Mouse (Mus musculus) embryonic facial prominence, embryonic 10.5 days (tissue): ENCODE results near the gene Sparcl1. TPM values are rescaled to one million over a fixed set of nuclear protein-coding genes. Genes with fewer than 3 reads are reported as not detected.
A peak's percentile ranks its signal among the peaks of the same experiment; 100 is the strongest.

Experiments used
- DNase-seq: peaks from one replicate; pipeline ENCODE4 v3.0.0-alpha.2; 2017; ENCODE audit warnings: low spot score
- H3K27ac ChIP-seq: fragments of 300-500 bp; sonication (generic); replicated peaks from 2 replicates; pipeline ENCODE4 v1.5.1; 2016; ENCODE audit warnings: mild to moderate bottlenecking
- H3K27me3 ChIP-seq: fragments of 300-500 bp; sonication (generic); replicated peaks from 2 replicates; pipeline ENCODE4 v1.6.1; 2016; ENCODE audit warnings: low read depth, mild to moderate bottlenecking; ENCODE audit not compliant: poor library complexity, severe bottlenecking
- H3K36me3 ChIP-seq: fragments of 300-500 bp; sonication (generic); replicated peaks from 2 replicates; pipeline ENCODE4 v1.6.1; 2016; ENCODE audit warnings: mild to moderate bottlenecking, moderate library complexity
- H3K4me1 ChIP-seq: fragments of 300-500 bp; sonication (generic); 2 replicates; pipeline ENCODE4 v1.6.1; 2016
- H3K4me3 ChIP-seq: fragments of 300-500 bp; sonication (generic); 2 replicates; pipeline ENCODE4 v1.5.1; 2016; ENCODE audit warnings: mild to moderate bottlenecking, moderate library complexity
- H3K9me3 ChIP-seq: fragments of 300-500 bp; sonication (generic); 2 replicates; pipeline ENCODE4 v1.6.1; 2016; ENCODE audit warnings: mild to moderate bottlenecking
- WGBS: fragments of 180-500 bp; shearing (Covaris S2); methylation state at CpG from one replicate; pipeline ENCODE4 v1.1.7; 2016; 5-methylcytosine and 5-hydroxymethylcytosine counted together
- polyA plus RNA-seq: library from polyadenylated mRNA; unstranded; fragments of >200 nt; fragmentation: Nextera tagmentation; extraction: Ambion mirVana; gene quantifications from 2 replicates; pipeline ENCODE4 v1.2.1, GENCODE M21; 2016

The Sparcl1 gene
- polyA plus RNA-seq, 1 experiment from 2014 or later, result 28.3 TPM

- no peaks in the 10 kb centered on the region for H3K9me3 ChIP-seq
- peak; percentile 76 for DNase-seq
- peak overlapping the region; percentile 46 for H3K4me3 ChIP-seq
- no peaks in the 10 kb centered on the region for H3K27me3 ChIP-seq
- peak overlapping the region; percentile 87 for H3K27ac ChIP-seq
- peaks cover 79% of the 10 kb centered on the region for H3K4me1 ChIP-seq
- no peaks in the 10 kb centered on the region for H3K36me3 ChIP-seq
- WGBS, result 35% methylated on average over 11 of the region's 11 CpGs
Observed at GRCm38 (mm10) chr5:104108127-104108875, 5.2 kb downstream of the Sparcl1 start.

DNA sequence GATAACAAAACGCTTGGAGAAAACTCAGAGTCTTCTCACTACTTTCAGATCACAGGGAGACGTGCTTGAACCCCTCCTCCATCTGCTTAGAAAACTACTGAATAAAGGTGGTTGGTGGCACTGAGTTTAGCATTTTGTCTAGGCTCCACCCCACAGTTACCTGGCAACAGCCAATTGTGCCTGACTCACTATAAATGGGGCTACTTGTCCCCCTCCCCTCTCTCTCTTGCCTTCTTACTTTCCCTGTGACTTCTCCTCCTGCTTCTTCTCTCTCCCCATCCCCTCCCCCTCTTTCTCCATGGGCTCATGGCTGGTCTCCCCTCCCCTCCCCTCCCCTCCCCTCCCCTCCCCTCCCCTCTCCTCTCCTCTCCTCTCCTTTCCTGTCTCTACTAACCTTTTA lies 9.4 kb downstream of the Sparcl1 start:
- Histone ChIP-seq H3K4me3 (no peak overlapping the region), H3K27me3 (no peaks in the 10 kb centered on the region), H3K36me3 (no peaks in the 10 kb centered on the region), H3K9me3 (no peaks in the 10 kb centered on the region), H3K4me1 (peaks cover 63% of the 10 kb centered on the region), H3K27ac (peak overlapping the region; percentile 48; the same call in 1 of the 2 replicates)
- DNase-seq, result no peak
- 49% methylated on average over 2 of the region's 2 CpGs for WGBS

- no peak for DNase-seq
- Histone ChIP-seq H3K27me3 (no peaks in the 10 kb centered on the region), H3K9me3 (no peaks in the 10 kb centered on the region), H3K4me1 (peaks cover 53% of the 10 kb centered on the region), H3K27ac (peak overlapping the region; percentile 79), H3K36me3 (no peaks in the 10 kb centered on the region), H3K4me3 (no peak overlapping the region)
- WGBS, result 76% methylated on average over 4 of the region's 4 CpGs
Observed at GRCm38 (mm10) chr5:104103171-104103570, 10.4 kb downstream of the Sparcl1 start.

DNA sequence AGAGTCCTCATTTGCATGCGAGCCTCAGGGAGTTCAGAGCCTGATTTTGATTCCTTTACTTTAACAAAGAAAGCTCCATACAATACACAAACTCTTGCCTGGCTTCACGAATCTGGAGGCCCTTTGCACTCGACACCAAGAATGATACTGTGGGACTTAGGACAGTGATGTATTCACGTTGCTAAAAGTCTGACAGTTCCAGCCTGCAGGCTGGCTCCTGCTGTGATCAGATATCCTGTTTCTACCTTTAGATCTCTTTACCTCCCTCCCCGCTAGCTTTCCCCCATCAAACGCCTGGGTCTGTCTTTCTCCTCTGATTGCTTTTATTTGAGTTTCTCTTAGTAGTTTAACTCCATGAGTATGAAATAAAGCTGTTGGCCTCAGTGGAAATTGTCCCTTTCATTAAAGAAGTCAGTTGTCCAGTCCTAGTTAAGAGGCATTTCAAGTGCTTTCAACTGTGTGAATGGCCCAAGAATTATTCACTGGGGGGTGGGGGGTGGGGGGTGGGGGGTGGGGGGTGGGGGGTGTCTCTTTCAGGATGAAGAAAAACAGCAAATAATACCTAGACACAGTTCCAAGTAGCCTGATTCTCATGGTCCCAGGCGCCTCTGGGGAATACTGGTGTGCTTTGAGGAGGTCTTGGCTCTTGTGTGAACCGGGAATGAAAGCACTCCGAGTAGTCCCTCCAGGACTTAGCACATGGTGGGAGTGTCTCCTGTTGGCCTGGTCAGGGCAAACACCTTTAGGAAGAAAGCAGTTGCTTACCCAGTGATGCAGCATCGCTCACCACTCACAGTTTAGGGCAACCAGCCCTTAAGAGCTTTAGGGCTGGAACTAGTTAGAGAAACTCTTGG lies 11.6 kb downstream of the Sparcl1 start:
- Histone ChIP-seq H3K27me3 (no peaks in the 10 kb centered on the region), H3K36me3 (no peaks in the 10 kb centered on the region), H3K27ac (peak overlapping the region; percentile 79), H3K4me1 (peaks cover 43% of the 10 kb centered on the region), H3K4me3 (no peak overlapping the region), H3K9me3 (no peaks in the 10 kb centered on the region)
- 14% methylated on average over 10 of the region's 10 CpGs for WGBS
- DNase-seq, result no peak

DNA sequence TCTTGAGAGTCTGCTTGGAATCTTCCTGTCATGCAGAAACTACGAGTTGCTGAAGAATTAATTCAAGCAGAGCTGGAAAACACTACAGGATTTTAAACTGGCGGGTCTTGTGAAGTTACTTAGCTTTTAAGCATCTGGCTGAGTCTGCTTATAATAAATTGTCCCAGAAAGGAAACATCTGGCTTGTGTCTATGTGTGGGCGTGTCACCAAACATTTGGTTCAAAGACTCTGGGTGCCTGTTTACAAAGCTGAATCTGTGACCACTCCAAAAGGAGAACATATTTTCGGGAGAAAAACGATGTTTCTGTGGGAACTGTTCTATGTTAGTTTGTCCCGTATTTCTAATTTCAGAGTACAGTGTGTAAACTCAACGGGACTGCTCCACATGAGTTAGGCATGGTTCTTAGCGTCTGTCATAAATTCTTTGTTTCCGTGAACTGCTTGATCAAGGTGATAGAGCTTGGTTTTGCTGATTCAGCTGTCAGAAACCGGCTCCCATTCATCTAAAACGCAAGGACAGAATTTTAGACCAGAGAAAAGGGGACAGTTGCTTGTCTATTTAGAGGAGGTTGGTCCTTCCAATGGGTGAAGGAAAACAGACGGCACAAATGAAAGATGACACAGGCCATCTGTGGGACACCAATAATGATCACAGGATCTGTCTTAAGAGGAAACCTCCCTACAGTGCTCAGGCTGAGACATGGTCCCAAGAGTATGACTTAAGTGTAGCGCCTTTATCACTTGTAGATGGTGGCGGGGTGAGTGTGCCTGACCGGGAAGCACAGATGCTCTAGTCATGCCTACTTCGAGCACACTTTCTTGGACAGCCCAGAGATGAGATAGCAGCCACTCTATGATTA lies 17.2 kb downstream of the Sparcl1 start:
- Histone ChIP-seq H3K9me3 (no peaks in the 10 kb centered on the region), H3K27ac (no peak overlapping the region), H3K4me1 (peaks cover 20% of the 10 kb centered on the region), H3K36me3 (peaks cover 6% of the 10 kb centered on the region), H3K27me3 (no peaks in the 10 kb centered on the region), H3K4me3 (no peak overlapping the region)
- no peak for DNase-seq
- WGBS, result 80% methylated on average over 16 of the region's 16 CpGs

DNA sequence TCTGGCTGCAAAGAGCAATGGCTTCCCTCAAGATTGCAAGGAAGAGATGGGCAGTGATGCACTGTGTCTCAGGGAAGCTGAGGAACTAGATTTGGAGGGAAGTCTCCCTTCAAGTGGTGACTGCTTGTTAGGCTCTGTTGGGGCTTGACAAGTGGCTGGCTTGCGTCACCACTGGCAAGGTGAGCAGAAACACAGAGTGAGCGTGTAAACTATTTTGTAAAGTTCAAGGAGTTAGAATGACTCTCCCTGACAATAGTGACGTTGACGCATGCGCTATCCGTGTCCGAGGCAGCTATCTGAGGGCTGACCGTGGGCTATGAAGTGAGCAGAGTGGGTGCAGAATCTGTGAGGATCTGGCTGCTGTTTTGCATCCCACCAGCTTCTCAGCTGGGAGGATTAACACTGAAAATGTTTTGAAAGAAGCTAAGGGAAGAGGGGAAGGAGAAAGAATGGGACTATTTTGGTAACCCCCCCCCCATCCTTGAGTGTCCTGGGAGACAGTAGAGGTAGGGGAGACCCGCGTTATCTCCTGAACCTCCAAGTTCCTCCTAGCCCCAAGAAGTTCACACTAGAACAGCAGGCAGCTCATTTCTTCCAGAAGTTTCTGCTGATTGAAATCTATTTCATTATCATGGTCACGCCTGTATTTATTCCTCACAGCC lies 18.0 kb downstream of the Sparcl1 start:
- DNase-seq, result no peak
- 83% methylated on average over 11 of the region's 11 CpGs for WGBS
- H3K4me1 ChIP-seq, result peaks cover 14% of the 10 kb centered on the region
- H3K27ac ChIP-seq, result peak overlapping the region; percentile 57
- no peak overlapping the region for H3K4me3 ChIP-seq
- H3K9me3 ChIP-seq, result no peaks in the 10 kb centered on the region
- H3K27me3 ChIP-seq, result no peaks in the 10 kb centered on the region
- peaks cover 6% of the 10 kb centered on the region for H3K36me3 ChIP-seq

DNA sequence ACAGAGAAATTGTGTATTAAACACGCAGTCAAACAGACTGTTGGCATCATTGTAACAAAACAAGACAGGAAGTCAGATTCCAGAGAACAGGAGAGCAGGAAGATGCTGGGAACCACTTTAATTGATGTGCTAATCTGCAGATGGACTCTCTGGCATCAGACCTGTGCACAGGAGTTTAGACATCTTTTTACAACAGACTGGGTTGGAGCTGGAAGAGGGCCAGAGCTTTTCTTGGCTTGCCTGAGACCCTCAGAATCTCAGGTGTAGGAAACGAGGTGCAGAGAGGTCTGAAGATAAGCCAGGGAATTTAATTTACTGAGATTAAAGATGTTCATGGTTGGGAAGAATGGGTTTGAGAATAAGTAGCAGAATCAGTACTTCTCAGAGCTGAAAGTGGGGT lies 23.8 kb downstream of the Sparcl1 start:
- 0 out of 2 replicates have a peak, but pooled peaks cover 3% of the 10 kb centered on the region for H3K9me3 ChIP-seq
- H3K27ac ChIP-seq, result no peak overlapping the region
- 86% methylated on average over 2 of the region's 2 CpGs for WGBS
- no peaks in the 10 kb centered on the region for H3K27me3 ChIP-seq
- no peaks in the 10 kb centered on the region for H3K4me1 ChIP-seq
- DNase-seq, result no peak
- no peak overlapping the region for H3K4me3 ChIP-seq
- H3K36me3 ChIP-seq, result peaks cover 22% of the 10 kb centered on the region

DNA sequence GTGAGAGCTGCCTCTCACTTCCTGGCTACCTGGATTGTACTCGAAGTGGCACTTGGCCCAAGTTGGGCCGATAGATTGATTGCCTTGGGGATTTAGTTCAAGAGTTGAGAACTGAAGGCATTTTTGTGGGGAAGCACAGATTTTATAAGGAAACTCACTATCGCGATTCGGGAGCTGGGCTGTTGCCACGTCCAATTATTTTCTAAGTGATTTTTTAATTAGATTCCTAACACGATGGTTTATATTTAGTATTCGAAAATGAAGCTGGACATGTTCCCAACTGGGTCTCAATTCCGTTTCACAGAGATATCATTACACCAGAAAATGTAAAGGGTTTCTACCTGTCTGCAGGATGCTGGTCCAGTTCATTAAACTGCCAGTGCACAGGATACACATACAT lies 28.2 kb downstream of the Sparcl1 start:
- Histone ChIP-seq H3K36me3 (peaks cover 16% of the 10 kb centered on the region; the same call in 1 of the 2 replicates), H3K4me3 (no peak overlapping the region), H3K27me3 (no peaks in the 10 kb centered on the region), H3K4me1 (no peaks in the 10 kb centered on the region), H3K27ac (no peak overlapping the region), H3K9me3 (0 out of 2 replicates have a peak, but pooled peaks cover 3% of the 10 kb centered on the region)
- 89% methylated on average over 9 of the region's 9 CpGs for WGBS
- no peak for DNase-seq

DNA sequence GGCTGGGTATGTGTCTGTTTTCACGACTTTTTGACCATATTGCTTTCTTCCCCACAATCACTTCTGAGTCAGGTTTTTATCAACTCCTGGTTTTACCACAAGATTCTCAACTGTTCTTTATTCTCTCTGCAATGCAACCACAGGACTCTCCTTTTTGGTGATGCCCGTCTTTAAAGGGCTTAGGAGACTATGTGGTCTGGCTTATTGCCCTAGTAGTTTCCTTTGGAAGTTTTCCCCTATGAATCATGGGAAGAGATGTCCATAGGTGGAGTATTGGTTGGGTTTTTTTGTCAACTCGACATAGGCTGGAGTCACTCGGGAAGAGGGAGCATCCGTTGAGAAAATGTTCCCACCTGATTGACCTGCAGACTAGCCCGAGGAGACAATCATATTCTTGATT lies 32.8 kb downstream of the Sparcl1 start:
- 84% methylated on average over 6 of the region's 6 CpGs for WGBS
- Histone ChIP-seq H3K9me3 (no peaks in the 10 kb centered on the region), H3K36me3 (no peaks in the 10 kb centered on the region), H3K4me3 (no peak overlapping the region), H3K27ac (no peak overlapping the region), H3K27me3 (0 out of 2 replicates have a peak, but pooled peaks cover 7% of the 10 kb centered on the region), H3K4me1 (peaks cover 5% of the 10 kb centered on the region)
- DNase-seq, result no peak

DNA sequence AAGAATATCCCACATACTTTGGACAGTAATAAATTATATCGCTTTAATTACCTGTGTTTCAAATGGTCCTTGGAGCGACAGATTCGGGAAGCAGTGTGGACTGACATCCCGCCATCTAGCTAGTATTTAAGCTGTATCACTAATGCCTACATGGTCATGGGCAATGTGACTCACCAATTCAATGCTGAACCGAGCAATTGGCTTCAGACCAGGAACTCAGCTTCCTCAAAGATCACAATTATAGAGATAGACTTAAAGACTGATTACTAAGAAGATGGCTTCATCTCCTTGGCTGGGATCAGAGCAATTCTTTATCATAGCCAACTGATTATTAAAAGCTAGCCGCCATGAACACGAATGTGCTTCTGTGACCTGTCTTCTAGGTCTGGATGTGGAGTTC lies 36.0 kb downstream of the Sparcl1 start, which contains the start of gene Gm17660:
Gene Gm17660, minus strand, starts transcription at position 101 of the 400 bp plus-strand sequence.
- Histone ChIP-seq H3K27me3 (0 out of 2 replicates have a peak, but pooled peaks cover 7% of the 10 kb centered on the region), H3K36me3 (no peaks in the 10 kb centered on the region), H3K4me1 (peaks cover 14% of the 10 kb centered on the region), H3K27ac (no peak within 1 kb of the TSS), H3K4me3 (no peak within 1 kb of the TSS), H3K9me3 (no peaks in the 10 kb centered on the region)
- 95% methylated on average over 7 of the region's 7 CpGs for WGBS
- DNase-seq, result no peak

DNA sequence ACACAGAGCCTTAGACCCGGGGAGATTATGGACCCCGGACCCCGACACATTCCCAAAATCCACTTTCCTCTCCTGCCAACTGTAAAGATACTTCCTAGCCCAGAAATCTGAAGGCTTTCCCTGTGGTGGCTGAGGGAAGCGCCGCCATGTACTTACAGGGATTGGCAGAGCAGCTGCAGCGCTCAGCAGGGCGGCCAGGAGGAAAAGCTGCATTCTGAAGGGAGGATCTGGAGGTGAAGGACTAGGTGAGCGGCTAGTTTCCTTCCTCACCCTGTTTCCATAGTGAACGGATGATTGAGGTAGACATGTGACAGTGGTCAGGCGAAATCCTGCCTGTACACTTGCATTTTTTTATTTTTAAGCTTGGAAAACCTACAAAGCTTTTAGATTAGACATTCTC lies 37.2 kb downstream of the Sparcl1 start:
- Histone ChIP-seq H3K9me3 (no peaks in the 10 kb centered on the region), H3K4me1 (peaks cover 23% of the 10 kb centered on the region), H3K36me3 (no peaks in the 10 kb centered on the region), H3K27me3 (0 out of 2 replicates have a peak, but pooled peaks cover 7% of the 10 kb centered on the region), H3K27ac (no peak overlapping the region), H3K4me3 (no peak overlapping the region)
- WGBS, result 31% methylated on average over 10 of the region's 10 CpGs
- DNase-seq, result no peak
